Mouse (Mus musculus) liver, postnatal 0 days (tissue): ENCODE results near the gene Pitpnm1. TPM values are rescaled to one million over a fixed set of nuclear protein-coding genes. Genes with fewer than 3 reads are reported as not detected.
"Not testable (repeated sequence)": the region's sequence is repeated elsewhere in the genome, so short reads cannot be mapped to it uniquely, and the experiment has no call there.

Source experiments
- ATAC-seq: fragments of 200-750 bp; cut with Nextera tagmentation; 2 replicates; pipeline ENCODE4 v1.8.0; 2017; ENCODE audit warnings: mild to moderate bottlenecking, moderate library complexity
- DNase-seq: peaks from one replicate; pipeline ENCODE4 v3.0.0-alpha.2; 2016
- H3K27ac ChIP-seq: fragments of 300-500 bp; sonication (generic); 2 replicates; pipeline ENCODE4 v1.5.1; 2014; ENCODE audit warnings: antibody characterized with exemption, moderate library complexity, mild to moderate bottlenecking, low read depth
- H3K27me3 ChIP-seq: fragments of 300-500 bp; sonication (generic); 2 replicates; pipeline ENCODE4 v1.6.1; 2014; ENCODE audit warnings: low read length, control low read depth, mixed read lengths; ENCODE audit not compliant: insufficient read depth
- H3K36me3 ChIP-seq: fragments of 300-500 bp; sonication (generic); replicated peaks from 2 replicates; pipeline ENCODE4 v1.6.1; 2014; ENCODE audit warnings: mild to moderate bottlenecking, control low read depth, low read length, moderate library complexity, mixed read lengths; ENCODE audit not compliant: insufficient read depth
- H3K4me1 ChIP-seq: fragments of 300-500 bp; sonication (generic); 2 replicates; pipeline ENCODE4 v1.6.1; 2014; ENCODE audit warnings: antibody characterized with exemption, mild to moderate bottlenecking, control low read depth; ENCODE audit not compliant: insufficient read depth
- H3K4me2 ChIP-seq: fragments of 300-500 bp; sonication (generic); 2 replicates; pipeline ENCODE4 v1.6.1; 2014; ENCODE audit warnings: low read depth, mild to moderate bottlenecking, low read length, moderate library complexity, mixed read lengths
- H3K4me3 ChIP-seq: fragments of 300-500 bp; sonication (generic); 2 replicates; pipeline ENCODE4 v1.5.1; 2014; ENCODE audit warnings: low read depth, low read length
- H3K9ac ChIP-seq: fragments of 300-500 bp; sonication (generic); replicated peaks from 2 replicates; pipeline ENCODE4 v1.6.1; 2014; ENCODE audit warnings: mild to moderate bottlenecking, moderate library complexity
- H3K9me3 ChIP-seq: fragments of 300-500 bp; sonication (generic); 2 replicates; pipeline ENCODE4 v1.6.1; 2016; ENCODE audit warnings: mild to moderate bottlenecking, control low read depth, low read length, mixed read lengths
- CTCF ChIP-seq: sonication (generic); IDR thresholded peaks from 2 replicates; pipeline ENCODE4 v1.5.1; 2016; ENCODE audit warnings: antibody characterized with exemption, low read depth
- EP300 ChIP-seq: IDR thresholded peaks from 2 replicates; pipeline ENCODE4 v1.6.1; 2016; ENCODE audit warnings: antibody characterized with exemption, low read depth, mild to moderate bottlenecking
- WGBS: fragments of 180-500 bp; shearing (Covaris S2); extraction: QIAGEN DNeasy Blood & Tissue Kit; methylation state at CpG from one replicate; pipeline ENCODE4 v1.1.7; 2014; ENCODE audit not compliant: insufficient replicate concordance; 5-methylcytosine and 5-hydroxymethylcytosine counted together
- polyA plus RNA-seq: library from polyadenylated mRNA; unstranded; fragments of >200 nt; fragmentation: Nextera tagmentation; extraction: Ambion mirVana; gene quantifications from 2 replicates; pipeline ENCODE4 v1.2.1, GENCODE M21; 2015

Pitpnm1 gene
- polyA plus RNA-seq, 1 experiment from 2014 or later, result 7.4 TPM

DNA sequence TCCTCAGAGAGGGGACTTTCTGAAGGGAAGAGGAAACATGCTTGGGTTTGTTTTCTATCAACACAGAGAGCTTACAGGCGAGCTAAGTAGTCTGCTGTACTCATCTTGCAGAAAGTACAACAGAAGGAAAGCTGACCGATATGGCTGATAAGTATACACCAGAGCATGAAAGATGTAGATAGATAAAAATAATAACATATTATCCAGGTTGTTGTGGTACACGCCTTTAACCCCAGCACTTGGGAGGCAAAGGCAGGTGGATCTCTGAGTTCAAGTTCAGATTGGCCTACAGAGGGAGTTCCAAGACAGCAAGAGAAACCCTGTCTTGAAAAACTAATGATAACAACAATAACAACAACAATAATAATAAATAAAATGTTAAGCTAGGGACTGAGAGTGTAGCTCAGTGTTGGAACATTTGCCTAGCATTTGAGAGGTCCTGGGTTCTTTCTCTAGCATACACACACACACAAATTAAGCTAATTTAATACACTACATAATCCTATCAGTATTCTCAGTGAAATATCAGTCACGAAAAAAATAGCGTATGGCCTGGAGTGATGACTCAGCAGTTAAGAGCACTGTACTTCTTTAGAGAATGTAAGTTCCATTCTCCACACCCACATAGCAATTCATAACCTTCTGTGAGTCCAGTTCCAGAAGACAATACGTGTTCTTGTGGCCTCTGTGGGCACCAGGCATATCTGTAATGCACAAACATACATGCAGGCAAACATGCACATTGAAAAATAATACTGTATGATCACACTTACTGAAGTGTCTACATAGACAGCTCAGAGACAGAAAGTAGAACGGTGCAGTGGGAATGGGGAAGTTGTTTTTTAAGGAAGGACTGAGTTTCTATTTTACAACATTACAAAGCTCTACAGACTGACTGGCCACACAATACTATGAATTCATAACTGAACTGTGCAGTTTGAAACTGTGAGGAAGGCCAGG, 22.9 kb downstream of the Pitpnm1 start:
- DNase-seq (no peak), ATAC-seq (no peak)
- Histone ChIP-seq H3K9me3 (no peaks in the 10 kb centered on the region), H3K27me3 (no peaks in the 10 kb centered on the region), H3K9ac (peak overlapping the region; percentile 35; the same call in 1 of the 2 replicates), H3K4me1 (peaks cover 55% of the 10 kb centered on the region), H3K36me3 (peaks cover 12% of the 10 kb centered on the region), H3K4me2 (peak overlapping the region; percentile 35), H3K4me3 (no peak overlapping the region), H3K27ac (peak overlapping the region; percentile 78)
- 45% methylated on average over 7 of the region's 7 CpGs for WGBS
- TF ChIP-seq EP300 (no peak), CTCF (peak; percentile 40; the same call in 1 of the 2 replicates)

DNA sequence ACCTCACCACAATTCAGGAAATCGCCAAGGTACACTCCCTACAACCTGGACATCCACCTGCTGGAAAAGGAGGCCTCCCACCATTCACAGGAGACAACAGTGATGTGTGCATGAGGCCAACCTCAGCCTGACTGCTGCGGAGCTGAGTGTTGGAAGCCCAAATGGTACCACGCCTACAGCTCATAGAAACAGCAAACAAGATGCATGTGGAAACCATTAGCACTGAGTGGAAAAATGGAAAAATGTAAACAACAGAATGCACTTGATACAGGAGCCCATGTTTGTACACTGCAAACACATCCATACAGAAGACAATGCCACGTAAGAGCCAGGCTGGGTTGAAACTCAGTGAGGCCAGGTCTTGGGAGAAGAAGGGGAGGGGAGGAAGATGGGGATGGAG, 24.6 kb downstream of the Pitpnm1 start:
- Histone ChIP-seq H3K4me2 (peak overlapping the region; percentile 64), H3K4me1 (peaks cover 52% of the 10 kb centered on the region), H3K27me3 (no peaks in the 10 kb centered on the region), H3K36me3 (peaks cover 16% of the 10 kb centered on the region), H3K4me3 (no peak overlapping the region), H3K9me3 (no peaks in the 10 kb centered on the region), H3K9ac (no peak overlapping the region), H3K27ac (0 out of 2 replicates have a peak overlapping the region, but pooled peaks have one; percentile 78)
- DNase-seq (no peak), ATAC-seq (no peak)
- TF ChIP-seq CTCF (no peak), EP300 (no peak)
- WGBS, result 81% methylated on average over 4 of the region's 4 CpGs

DNA sequence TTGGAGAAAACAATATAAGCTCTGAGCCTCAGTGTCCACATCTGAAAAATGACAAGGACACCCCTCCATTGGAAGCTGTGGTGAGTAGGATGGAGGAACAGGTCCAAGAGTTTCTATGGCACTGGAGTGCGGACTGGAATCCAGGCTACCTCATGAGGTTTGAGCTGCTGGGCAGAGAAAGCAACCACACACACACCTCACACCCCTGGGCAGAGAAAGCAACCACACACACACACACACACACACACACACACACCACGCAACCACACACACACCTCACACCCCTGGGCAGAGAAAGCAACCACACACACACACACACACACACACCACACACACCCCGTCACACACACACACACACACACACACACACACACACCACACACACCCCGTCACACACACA, 25.5 kb downstream of the Pitpnm1 start:
- H3K27ac ChIP-seq, result peak overlapping the region; percentile 78; the same call in 1 of the 2 replicates

DNA sequence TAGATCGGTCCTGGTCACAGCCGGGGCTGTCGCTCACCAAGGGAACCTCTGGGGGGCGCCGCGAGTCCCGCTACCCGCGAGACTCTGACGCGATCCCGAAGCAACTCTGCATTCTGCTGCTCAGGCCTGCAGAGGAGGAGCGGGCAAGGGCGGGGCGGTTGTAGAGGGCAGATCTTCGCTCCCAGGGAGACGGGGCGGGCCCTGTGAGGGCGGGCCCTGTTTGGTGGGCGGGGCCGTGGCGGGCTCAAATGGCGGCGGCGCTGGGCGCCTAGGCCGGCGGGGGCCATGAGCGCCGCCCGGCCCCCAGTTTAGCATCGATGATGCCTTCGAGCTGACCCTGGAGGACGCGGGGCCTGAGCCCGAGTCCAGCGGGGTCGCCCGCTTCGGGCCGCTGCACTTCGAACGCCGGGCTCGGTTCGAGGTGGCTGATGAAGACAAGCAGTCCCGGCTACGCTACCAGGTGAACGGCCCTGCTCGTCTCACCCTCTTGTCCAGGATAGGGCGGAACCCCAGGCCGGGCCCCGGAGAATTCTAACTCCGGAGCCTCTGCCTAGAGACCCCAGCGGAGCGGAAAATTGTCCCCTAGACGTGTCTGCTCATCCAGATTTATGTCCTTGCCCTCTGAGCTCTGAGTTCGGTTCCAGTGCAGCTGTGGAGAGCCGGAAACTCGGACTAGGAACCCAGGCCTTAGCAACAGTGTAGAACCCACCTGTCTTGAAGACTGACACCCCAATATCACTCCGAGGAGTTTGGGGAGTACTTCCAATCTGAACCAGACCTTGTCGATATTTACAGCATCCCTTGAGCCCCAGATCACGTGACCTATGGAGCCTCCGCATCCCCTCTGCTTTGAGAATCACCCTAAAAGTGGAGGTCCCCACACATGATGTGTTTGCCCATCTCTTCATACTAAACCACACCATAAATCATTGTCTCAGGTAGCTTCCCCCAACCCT, 26.2 kb downstream of the Pitpnm1 start, which contains the start of gene Aip:
Gene Aip, minus strand, starts transcription at position 118 of the 956 bp plus-strand sequence.
- H3K36me3 ChIP-seq, result peaks cover 27% of the 10 kb centered on the region
- DNase-seq (peak; percentile 99), ATAC-seq (peak; percentile 93)
- WGBS, result 2% methylated on average over 59 of the region's 64 CpGs
- no peaks in the 10 kb centered on the region for H3K27me3 ChIP-seq
- H3K27ac ChIP-seq, result peak within 1 kb of the TSS; percentile 78
- peak within 1 kb of the TSS; percentile 82 for H3K9ac ChIP-seq
- H3K9me3 ChIP-seq, result no peaks in the 10 kb centered on the region
- H3K4me2 ChIP-seq, result peak within 1 kb of the TSS; percentile 70
- H3K4me1 ChIP-seq, result peaks cover 42% of the 10 kb centered on the region
- TF ChIP-seq EP300 (no peak), CTCF (peak; percentile 87)
- peak within 1 kb of the TSS; percentile 67 for H3K4me3 ChIP-seq

More for the DNA sequence above, 25.5 kb downstream of the Pitpnm1 start:
- H3K27me3 ChIP-seq, H3K9me3 ChIP-seq, DNase-seq: not testable (repeated sequence)
- 28% methylated on average over 4 of the region's 4 CpGs for WGBS
- Histone ChIP-seq H3K9ac (peak overlapping the region; percentile 59), H3K4me3 (peak overlapping the region; percentile 67), H3K36me3 (peaks cover 22% of the 10 kb centered on the region), H3K4me1 (peaks cover 49% of the 10 kb centered on the region), H3K4me2 (peak overlapping the region; percentile 64)
- ATAC-seq, result peak; percentile 9

DNA sequence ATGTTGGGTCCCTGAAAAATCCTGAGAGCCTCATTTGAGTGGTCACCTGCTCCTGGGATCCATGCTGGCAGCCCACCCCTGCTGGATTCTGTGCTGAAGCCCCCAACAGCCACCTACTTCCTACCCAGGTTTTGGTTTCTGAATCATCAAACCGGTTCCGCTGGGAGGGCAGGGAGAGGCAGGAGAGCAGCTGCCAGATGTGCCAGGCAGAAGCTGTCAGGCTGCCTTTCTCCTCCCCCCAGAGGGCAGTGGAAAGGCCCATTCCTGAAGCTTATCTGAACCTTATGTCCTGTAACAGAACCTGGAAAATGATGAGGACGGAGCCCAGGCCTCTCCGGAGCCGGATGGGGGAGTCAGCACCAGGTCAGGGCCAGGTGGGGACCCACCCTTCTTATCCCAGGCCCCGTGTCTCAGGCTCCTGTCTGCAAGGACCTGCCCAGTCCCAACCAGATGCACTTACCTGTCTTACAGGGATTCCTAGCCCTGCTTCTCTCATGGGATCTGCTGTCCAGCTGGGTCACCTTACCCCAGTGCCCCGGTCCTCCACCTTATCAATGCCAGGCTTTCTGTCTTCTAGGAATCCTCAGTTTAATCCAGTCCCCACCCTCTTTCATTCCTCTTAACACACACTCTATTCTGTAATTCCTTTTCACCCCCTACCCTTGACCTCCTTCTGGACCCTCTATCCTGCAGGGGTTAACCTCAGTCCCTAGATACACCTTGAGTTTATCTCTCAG, 27.1 kb downstream of the Pitpnm1 start:
- no peak for TF ChIP-seq EP300
- no peak for TF ChIP-seq CTCF
- ATAC-seq, result no peak
- Histone ChIP-seq H3K27me3 (no peaks in the 10 kb centered on the region), H3K4me3 (peak overlapping the region; percentile 67), H3K27ac (peak overlapping the region; percentile 34; the same call in 1 of the 2 replicates), H3K4me1 (peaks cover 45% of the 10 kb centered on the region), H3K9me3 (no peaks in the 10 kb centered on the region), H3K4me2 (peak overlapping the region; percentile 70), H3K36me3 (peaks cover 34% of the 10 kb centered on the region), H3K9ac (peak overlapping the region; percentile 82)
- DNase-seq, result no peak
- 59% methylated on average over 7 of the region's 7 CpGs for WGBS
